Mouse (Mus musculus): ENCODE results near the gene Efhd1.

Efhd1 gene

DNA sequence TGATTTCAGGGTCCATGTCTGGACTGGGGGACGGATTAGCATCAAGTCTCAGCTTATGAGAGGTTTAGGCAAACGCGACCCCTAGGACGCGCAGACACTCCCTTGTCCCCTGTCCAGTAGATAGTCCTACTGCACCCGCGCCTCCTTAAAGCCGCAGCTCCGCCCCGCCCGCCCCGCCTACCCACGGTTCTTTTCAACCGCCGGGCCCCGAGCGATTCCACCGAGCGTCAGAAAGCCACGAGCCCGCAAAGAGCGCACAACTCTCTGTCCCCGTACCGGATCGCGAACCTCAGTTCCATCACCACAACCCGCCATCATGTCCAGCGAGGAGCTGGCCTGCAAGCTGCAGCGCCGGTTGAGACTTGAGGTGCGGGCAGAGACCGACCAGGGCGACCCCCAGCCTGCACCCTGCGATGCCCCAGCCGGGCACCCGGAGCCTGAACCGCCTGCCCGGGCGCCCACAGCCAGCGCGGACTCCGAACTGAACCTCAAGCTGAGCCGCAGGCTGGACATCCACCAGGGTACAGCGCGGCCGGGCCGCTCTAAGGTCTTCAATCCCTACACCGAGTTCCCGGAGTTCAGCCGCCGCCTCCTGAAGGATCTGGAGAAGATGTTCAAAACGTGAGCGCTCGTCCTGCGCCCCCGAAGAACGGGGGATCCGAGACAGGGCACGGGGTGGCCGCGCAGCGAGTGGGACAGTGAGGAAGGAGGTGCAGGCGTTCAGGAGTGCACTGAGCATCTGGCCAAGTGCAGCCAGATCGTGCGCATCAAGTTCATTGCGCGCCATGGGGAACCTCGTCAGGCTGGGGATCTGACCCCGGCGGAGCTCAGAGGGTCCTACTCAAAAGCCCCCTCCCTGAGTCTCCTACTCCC is at the start of gene Efhd1:
TSS of gene Efhd1 (plus strand) at position 230 of the 873 bp plus-strand sequence.
- Histone ChIP-seq H3K36me3 (ENCODE audit: control insufficient read depth, insufficient read depth, low read length, poor library complexity, severe bottlenecking) (no peaks in the 10 kb centered on the region), H3K27me3 (ENCODE audit: control insufficient read depth, insufficient read depth, low read length, poor library complexity, severe bottlenecking) (no peaks in the 10 kb centered on the region)
- no peak for DNase-seq (ENCODE audit: low read depth, low spot score)

DNA sequence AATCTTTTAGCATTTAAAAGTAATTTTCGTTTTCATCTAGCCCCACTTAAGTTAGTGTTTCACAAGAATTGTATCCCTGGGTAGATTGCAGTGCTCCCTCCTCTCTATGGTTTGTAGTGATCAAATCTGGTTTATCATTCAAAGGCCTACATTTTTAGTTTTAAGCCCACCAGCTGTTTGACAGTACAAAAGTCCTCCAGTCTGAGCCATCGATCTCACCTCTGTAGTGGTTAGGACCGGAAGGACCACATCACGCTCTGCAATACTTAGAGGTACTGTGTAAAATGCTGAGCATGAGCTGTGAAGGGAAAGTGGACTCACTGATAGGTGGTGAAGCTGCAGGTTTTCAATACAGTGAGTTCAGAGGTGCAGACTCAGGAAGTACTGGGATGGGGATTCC is 49.4 kb upstream of the Efhd1 start:
- Histone ChIP-seq H3K36me3 (ENCODE audit: control insufficient read depth, insufficient read depth, low read length, poor library complexity, severe bottlenecking) (0 out of 2 replicates have a peak, but pooled peaks cover 4% of the 10 kb centered on the region), H3K27me3 (ENCODE audit: control insufficient read depth, insufficient read depth, low read length, poor library complexity, severe bottlenecking) (no peaks in the 10 kb centered on the region)
- DNase-seq (ENCODE audit: low read depth, low spot score), result peak; percentile 31

DNA sequence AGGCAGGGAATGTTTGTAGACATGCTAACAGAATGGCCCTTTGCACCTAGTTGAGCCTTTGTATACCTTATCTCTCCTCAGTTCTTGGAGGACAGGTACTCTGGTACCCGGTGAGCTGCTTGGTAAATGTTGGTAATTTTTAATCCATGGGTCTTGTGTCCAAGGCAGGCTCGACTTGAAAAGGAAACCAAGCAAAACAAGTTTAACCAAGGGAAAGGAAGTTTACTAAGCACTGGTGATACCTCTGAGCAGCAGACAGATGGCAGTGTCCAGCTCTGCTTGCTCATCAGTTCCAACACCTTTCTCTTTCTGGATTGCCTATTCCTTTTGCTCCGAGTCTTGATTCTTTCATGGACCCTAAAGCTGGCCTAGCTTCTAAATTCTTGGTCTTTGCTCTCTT is 46.2 kb upstream of the Efhd1 start:
- H3K36me3 ChIP-seq (ENCODE audit: control insufficient read depth, insufficient read depth, low read length, poor library complexity, severe bottlenecking), result peaks cover 18% of the 10 kb centered on the region
- no peaks in the 10 kb centered on the region for H3K27me3 ChIP-seq (ENCODE audit: control insufficient read depth, insufficient read depth, low read length, poor library complexity, severe bottlenecking)
- peak; percentile 39 for DNase-seq (ENCODE audit: low read depth, low spot score)

DNA sequence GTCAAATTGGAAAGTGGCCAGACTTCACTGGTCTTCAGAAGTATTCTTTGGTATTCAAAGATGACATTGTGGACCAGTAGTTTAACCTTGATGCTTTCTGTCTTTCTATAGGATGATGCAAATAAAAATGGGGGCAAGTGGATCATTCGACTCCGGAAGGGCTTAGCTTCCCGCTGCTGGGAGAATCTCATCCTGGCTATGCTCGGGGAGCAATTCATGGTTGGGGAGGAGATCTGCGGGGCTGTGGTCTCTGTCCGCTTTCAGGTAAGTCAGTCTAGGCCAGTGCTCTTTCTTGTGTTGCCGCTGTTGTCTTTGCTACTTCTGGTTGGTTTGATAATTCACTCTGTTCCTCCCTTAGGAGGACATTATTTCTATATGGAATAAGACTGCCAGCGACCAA is 38.4 kb upstream of the Efhd1 start:
- H3K27me3 ChIP-seq (ENCODE audit: control insufficient read depth, insufficient read depth, low read length, poor library complexity, severe bottlenecking), result no peaks in the 10 kb centered on the region
- no peak for DNase-seq (ENCODE audit: low read depth, low spot score)
- peaks cover 21% of the 10 kb centered on the region for H3K36me3 ChIP-seq (ENCODE audit: control insufficient read depth, insufficient read depth, low read length, poor library complexity, severe bottlenecking)

DNA sequence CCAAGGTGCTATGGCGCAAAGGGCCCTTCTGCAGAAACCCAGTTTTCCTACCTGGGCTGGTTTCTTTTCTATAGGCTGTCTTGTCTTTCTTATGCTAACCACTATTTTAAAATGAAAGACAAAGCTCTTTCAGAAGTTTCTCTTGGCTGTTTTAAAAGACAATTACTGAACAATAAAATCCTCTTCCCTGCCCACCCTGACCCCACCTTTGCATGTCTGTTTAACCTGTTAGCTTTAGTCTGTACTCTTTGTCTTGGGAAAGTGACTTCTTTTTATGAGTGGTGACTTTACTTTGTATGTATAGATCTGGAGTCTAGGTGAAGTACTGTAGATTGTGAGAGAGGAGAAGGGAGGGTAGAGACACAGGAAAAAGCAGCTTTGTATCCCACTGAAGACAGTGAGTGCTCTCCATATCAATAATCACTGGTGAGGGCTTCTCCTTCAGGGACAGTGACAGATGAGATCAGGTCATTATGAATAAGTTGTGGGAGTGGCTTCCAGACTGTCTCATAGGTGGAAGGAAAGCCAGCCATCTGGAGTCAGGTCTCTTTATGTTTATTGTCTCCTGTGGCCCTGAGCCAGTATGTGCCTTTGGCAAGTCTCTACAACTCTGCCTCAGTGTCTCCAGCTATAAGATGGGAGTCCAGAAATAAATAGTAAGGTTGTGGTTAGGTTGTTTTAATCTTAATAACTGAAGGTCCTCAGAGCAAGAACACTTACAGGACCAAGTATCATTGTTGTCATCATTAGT is 37.6 kb upstream of the Efhd1 start:
- peaks cover 15% of the 10 kb centered on the region for H3K36me3 ChIP-seq (ENCODE audit: control insufficient read depth, insufficient read depth, low read length, poor library complexity, severe bottlenecking)
- H3K27me3 ChIP-seq (ENCODE audit: control insufficient read depth, insufficient read depth, low read length, poor library complexity, severe bottlenecking), result no peaks in the 10 kb centered on the region
- no peak for DNase-seq (ENCODE audit: low read depth, low spot score)

DNA sequence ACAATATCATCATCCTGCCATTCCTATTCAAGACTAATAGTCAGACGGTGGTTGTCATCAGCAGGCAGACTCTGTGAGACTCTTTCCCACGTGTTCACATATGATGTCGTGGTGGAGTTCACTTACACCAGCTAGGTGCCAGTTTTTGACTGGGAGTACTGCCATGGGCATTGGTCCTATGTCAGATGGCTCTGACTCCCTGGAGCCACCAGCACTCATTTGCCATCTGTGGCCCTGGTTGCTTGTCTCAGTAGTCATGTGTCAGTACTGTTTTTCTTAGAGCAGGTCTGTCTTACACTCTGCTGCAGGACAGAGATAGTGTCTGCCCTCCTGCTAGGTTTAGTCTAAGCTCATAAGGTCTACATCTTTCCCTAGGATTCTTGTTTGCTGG is 37.0 kb upstream of the Efhd1 start:
- no peaks in the 10 kb centered on the region for H3K27me3 ChIP-seq (ENCODE audit: control insufficient read depth, insufficient read depth, low read length, poor library complexity, severe bottlenecking)
- no peak for DNase-seq (ENCODE audit: low read depth, low spot score)
- H3K36me3 ChIP-seq (ENCODE audit: control insufficient read depth, insufficient read depth, low read length, poor library complexity, severe bottlenecking), result peaks cover 12% of the 10 kb centered on the region

DNA sequence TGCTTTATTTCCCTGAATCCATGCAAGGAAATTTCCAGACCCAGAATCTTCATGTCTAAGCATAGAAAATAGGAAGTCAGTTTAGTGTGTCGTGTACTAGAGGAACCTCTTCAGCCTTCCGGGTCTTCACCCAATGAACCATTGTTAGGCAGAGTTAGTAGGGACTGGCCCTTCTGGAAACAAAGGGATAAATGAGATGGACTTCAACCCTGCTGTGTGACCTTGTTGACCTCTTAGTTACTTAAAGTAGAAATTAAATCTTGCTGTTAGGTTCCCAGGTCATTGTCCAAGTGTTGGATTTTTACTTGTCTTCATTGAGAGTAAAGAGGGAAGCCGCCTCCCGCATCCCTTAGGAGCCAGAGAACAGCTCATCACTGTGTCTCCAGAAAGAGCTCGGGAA is 33.6 kb upstream of the Efhd1 start:
- Histone ChIP-seq H3K27me3 (ENCODE audit: control insufficient read depth, insufficient read depth, low read length, poor library complexity, severe bottlenecking) (no peaks in the 10 kb centered on the region), H3K36me3 (ENCODE audit: control insufficient read depth, insufficient read depth, low read length, poor library complexity, severe bottlenecking) (peaks cover 4% of the 10 kb centered on the region)
- DNase-seq (ENCODE audit: low read depth, low spot score), result no peak

DNA sequence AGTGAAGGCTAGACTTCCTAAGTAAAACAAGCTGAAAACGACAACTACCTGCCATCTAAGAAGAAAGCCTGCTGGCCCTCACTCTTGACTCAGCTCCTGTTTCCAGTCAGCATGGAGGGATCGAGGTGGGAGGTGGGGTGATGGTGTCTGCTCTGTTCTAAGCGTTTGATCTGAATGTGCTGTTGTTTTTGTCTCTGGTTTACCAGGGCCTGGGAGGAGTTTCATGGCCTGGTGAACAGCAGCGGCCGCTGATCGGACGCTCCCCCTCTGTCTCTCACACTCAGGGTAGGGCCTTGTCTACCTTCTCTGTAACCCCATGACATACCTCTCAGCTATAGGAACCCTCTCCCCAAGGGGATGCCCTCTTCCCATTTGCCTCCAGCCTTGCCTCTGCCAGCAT is 32.0 kb upstream of the Efhd1 start:
- no peaks in the 10 kb centered on the region for H3K27me3 ChIP-seq (ENCODE audit: control insufficient read depth, insufficient read depth, low read length, poor library complexity, severe bottlenecking)
- DNase-seq (ENCODE audit: low read depth, low spot score), result no peak
- H3K36me3 ChIP-seq (ENCODE audit: control insufficient read depth, insufficient read depth, low read length, poor library complexity, severe bottlenecking), result peaks cover 4% of the 10 kb centered on the region

DNA sequence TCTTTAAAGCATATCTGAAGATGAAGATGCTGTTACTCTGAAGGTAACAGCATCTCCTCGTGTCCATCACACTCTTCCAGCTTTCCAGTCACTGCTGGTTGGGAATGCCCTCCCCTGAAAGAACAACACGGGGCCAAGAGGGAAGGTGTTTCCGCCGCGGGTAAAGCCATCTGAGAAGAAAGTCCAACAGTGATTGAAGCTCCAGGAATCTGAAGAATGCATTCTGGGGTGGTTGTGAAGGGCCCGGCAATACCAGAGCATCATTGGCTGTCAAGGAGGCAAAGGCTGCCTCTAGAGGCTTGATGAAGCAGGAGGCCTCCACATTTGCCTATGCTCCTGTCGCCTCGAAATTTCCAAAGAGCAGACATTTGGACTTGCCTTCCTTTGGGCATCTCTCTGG is 25.1 kb upstream of the Efhd1 start:
- no peak for DNase-seq (ENCODE audit: low read depth, low spot score)
- no peaks in the 10 kb centered on the region for H3K27me3 ChIP-seq (ENCODE audit: control insufficient read depth, insufficient read depth, low read length, poor library complexity, severe bottlenecking)
- H3K36me3 ChIP-seq (ENCODE audit: control insufficient read depth, insufficient read depth, low read length, poor library complexity, severe bottlenecking), result peaks cover 2% of the 10 kb centered on the region

DNA sequence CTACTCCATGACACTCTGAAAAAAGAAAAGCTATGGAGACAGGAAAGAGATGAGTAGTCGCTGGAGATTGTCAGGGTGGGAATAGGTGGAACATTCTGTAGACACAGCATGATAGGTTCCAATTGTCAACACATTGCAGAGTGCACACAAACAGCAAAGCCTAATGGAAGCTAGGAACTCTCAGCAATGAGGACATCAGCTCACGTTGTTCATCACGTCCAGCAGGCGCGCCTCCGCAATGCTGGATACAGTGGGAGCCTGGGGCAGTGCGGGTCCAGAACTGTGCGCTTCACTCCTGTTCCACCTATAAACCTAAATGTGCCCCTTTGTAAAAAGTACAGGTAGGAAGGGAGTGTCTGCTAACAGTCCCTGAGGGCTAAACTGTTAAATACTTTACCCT is 21.1 kb upstream of the Efhd1 start:
- no peaks in the 10 kb centered on the region for H3K27me3 ChIP-seq (ENCODE audit: control insufficient read depth, insufficient read depth, low read length, poor library complexity, severe bottlenecking)
- no peak for DNase-seq (ENCODE audit: low read depth, low spot score)
- H3K36me3 ChIP-seq (ENCODE audit: control insufficient read depth, insufficient read depth, low read length, poor library complexity, severe bottlenecking), result peaks cover 2% of the 10 kb centered on the region; the same call in 1 of the 2 replicates

DNA sequence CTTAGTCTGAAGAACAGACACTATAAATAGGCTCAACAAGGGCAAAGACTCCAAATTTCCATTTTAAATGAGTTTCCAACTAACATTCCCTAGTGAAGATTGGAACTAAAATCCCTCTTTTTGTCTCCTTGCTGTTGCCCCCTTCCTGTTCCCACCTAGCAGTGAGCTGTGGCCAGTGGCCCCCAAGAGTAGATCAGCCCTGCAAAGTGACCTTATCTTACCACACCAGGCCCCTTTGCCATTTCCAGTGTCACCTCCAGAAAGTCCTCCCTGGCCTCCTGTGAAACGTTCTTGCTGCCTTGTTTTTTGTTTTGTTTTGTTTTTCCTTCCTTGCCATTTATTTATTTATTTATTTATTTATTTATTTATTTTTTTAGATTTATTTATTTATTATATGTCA is 18.7 kb upstream of the Efhd1 start:
- H3K27me3 ChIP-seq (ENCODE audit: control insufficient read depth, insufficient read depth, low read length, poor library complexity, severe bottlenecking), result no peaks in the 10 kb centered on the region
- DNase-seq (ENCODE audit: low read depth, low spot score), result no peak
- no peaks in the 10 kb centered on the region for H3K36me3 ChIP-seq (ENCODE audit: control insufficient read depth, insufficient read depth, low read length, poor library complexity, severe bottlenecking)

DNA sequence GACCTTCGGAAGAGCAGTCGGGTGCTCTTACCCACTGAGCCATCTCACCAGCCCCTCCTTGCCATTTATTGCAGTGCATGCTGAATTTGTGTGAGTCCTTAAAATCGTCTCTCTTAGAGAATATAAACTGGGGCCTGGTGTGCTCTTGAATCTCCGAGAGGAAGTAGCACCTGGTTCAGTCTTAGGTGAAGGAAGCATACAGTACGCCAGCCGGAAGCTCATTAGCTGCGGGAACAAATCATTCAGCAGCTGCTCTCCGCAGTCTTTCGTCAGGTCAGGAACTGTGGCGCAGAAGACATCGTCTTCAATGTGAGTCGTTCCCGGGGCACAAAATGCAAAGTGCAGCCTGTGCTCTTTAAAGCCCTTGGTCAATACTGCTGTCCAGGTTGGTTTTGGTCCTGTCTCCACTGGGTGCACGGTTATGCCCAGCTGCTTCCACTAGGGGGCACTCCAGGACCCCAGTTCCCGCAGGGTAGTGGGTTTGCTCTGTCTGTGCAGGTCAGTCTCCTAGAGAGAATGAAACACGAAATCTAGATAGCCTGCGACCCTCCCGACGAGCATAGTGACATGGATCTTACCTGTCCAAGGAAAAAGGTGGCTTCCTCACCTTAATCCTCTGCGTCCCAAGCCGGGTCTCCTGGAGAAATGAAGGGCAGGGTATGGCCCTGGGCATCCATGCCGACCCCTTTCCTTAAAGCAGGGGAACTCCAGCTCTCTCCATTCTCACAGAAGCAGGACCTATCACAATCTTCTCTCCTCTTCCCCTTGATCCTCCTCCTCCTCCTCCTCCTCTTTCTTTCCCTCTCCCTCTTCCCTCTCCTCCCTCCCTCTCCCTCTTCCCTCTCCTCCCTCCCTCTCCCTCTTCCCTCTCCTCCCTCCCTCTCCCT is 18.0 kb upstream of the Efhd1 start:
- no peaks in the 10 kb centered on the region for H3K27me3 ChIP-seq (ENCODE audit: control insufficient read depth, insufficient read depth, low read length, poor library complexity, severe bottlenecking)
- no peaks in the 10 kb centered on the region for H3K36me3 ChIP-seq (ENCODE audit: control insufficient read depth, insufficient read depth, low read length, poor library complexity, severe bottlenecking)
- DNase-seq (ENCODE audit: low read depth, low spot score), result peak; percentile 74

DNA sequence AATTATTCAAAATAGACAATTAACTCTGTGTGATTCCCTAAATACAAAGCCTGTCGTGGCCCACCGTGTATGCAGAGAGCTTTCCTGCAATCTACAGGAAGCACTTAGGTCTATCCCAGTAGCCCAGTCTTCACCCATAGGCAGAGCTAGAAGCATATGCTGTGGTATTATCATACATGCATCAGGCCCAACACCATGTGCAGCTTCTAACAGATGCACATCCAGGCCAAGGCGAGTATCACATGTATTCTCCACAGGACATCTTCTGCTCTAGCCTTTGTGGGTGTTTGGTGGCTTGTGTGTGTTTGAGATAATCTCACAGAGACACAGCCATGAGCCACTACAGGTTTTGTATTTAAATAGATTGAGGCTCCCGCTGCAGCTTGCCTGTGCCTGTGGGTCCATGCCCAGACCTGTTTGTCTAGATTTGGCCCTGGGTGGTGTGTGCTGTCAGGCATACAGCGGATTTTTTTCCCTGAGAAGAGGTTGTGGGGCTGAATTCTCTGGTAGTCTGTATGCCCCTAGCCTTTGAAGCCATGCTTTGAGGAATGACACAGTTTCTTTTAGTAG is 12.0 kb upstream of the Efhd1 start:
- DNase-seq (ENCODE audit: low read depth, low spot score), result no peak
- no peaks in the 10 kb centered on the region for H3K27me3 ChIP-seq (ENCODE audit: control insufficient read depth, insufficient read depth, low read length, poor library complexity, severe bottlenecking)

DNA sequence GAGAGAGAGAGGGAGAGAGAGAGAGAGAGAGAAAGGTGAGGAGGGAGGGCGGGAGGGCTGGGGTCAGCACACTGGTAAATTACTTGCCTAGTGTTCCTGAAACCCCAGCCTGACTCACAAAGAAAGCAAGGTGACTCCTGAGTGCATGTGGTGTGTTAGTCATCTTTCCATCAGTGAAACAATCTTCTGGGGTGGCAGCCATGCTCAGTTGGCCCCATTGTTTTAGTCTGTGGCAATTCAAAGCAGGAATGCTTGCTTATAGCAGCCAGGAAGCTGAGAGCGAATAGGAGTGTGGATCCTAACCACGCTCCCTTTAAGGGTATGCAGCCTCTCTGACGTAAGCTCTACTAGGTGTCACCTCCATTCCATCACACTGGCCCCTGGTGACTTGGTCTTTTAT is 9.0 kb upstream of the Efhd1 start:
- Histone ChIP-seq H3K36me3 (ENCODE audit: control insufficient read depth, insufficient read depth, low read length, poor library complexity, severe bottlenecking) (no peaks in the 10 kb centered on the region), H3K27me3 (ENCODE audit: control insufficient read depth, insufficient read depth, low read length, poor library complexity, severe bottlenecking) (no peaks in the 10 kb centered on the region; the same call in 1 of the 2 replicates)
- DNase-seq (ENCODE audit: low read depth, low spot score), result no peak

More for the DNA sequence above, 12.0 kb upstream of the Efhd1 start:
- no peaks in the 10 kb centered on the region for H3K36me3 ChIP-seq (ENCODE audit: control insufficient read depth, insufficient read depth, low read length, poor library complexity, severe bottlenecking)

Data from splenic B cell, adult 2 months (primary cell).